Mouse (Mus musculus): Measurements from ENCODE around the gene 3110009E18Rik. TPM values are rescaled to one million over a fixed set of nuclear protein-coding genes. Genes with fewer than 3 reads are reported as not detected.

Gene 3110009E18Rik
- total RNA-seq, 2 experiments from 2014 or later = 8.6 to 10.5 TPM

DNA sequence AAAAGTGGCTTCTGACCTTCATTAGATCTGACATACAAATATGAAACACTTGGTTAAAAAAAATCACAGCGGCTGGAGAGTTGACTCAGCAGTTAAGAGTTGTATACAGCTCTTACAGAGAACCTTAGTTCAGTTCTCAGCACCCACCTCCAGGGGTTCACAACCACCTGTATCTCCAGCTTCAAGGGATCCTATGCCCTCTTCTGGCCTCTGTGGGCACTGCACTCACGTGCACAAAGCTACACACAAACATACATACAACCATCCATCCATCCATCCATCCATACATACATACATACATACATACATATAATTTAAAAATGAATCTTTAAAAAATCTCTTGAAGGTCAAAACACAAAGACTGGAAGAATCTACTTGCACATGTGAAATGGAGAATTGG, 69.3 kb downstream of the 3110009E18Rik start:
- DNase-seq (ENCODE audit: low spot score in 2 of 2) = no peak

DNA sequence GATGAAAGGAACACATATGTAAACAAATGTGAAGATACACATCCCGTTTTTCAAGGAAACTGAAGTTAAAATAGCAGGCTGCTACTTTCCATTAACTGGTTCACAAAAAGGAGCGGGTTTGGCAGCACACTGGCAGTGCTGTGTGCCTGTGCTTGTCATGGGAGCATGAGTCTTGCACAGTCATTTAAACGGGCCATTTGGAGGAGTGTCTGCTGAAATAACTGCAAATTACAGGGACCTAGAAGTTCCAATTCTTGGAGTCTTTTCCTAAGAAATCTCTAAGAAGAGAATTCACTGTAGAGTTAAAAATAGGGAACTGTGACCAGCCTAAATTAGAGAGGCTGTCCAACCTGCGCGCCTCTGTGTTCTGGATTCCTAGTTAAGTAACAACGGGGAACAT, 70.0 kb downstream of the 3110009E18Rik start:
- no peak for DNase-seq (ENCODE audit: low spot score in 2 of 2)

DNA sequence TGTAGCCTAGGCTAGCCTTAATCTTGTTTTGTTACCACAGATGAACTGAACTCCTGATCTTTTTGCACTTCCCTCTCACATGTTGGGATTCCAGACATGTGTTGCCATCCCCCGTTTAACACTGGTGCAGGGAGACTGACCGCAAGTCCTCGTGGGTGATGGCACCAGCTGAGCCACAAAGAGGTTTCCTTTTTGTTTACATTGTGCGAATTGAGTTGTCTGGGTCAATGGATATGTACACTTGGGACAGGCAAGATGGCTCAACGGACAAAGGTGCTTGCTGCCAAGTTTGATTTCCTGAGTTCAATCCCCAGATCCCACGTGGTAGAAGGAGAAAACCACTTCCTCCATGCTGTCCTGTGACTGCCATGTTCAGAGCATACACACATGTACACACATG, 71.3 kb downstream of the 3110009E18Rik start:
- DNase-seq (ENCODE audit: low spot score in 2 of 2) = no peak

DNA sequence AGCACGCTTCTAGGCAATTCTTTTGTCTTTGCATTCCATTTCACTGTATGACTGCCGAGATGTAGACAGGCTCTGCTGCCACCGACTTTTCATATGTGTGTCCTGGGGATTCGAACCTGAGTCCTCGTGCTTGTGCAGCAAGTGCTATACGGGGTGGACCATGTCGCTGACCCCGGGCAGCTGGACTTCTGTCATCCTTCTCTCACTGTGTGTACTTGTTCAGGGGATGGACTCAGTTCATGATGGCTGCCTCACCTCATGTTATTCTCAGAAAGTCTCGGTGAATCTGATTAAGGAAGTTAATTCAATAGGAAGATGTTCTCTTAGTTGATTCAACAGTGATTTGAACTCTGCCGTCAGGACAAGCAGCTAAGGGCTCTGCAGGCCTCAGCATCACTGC, 72.6 kb downstream of the 3110009E18Rik start:
- no peak for DNase-seq (ENCODE audit: low spot score in 2 of 2)

DNA sequence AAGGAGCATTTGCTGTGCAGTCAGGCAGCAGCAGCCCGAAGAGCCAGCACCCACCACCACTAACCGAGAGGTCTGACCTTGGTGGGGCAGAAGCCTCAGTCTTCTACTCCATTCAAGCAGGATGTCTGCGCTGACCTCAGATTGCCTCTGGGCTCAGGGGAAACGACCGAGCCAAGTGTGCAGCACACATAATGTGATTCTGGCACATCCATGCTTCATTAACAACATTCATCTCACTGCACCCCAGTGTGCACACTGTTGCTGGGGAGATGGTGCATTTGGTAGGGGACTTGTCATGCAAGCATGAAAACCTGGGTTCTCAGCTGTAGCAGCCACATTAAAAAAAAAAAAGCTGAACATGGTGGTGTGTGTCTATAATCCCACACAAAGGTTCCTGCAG, 75.0 kb downstream of the 3110009E18Rik start:
- no peak for DNase-seq (ENCODE audit: low spot score in 2 of 2)

DNA sequence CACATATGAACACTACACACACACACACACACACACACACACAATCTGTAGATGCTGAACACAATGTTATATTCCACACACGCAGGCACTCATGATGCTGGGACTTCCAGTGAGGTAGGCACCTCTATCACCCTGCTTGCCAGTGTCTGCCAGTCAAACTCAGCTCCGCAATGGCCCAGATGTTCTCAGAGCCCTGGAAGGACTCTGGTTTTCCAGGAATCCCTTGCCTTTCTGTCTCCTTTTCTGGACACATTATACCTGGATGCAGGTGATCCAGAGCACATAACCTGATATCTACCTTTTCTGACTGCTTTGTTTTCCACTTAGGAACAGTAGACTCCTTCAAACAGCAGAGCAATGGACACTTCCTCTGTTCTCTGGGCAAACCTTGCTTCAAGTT, 75.7 kb downstream of the 3110009E18Rik start:
- DNase-seq (ENCODE audit: low spot score in 2 of 2) = no peak

DNA sequence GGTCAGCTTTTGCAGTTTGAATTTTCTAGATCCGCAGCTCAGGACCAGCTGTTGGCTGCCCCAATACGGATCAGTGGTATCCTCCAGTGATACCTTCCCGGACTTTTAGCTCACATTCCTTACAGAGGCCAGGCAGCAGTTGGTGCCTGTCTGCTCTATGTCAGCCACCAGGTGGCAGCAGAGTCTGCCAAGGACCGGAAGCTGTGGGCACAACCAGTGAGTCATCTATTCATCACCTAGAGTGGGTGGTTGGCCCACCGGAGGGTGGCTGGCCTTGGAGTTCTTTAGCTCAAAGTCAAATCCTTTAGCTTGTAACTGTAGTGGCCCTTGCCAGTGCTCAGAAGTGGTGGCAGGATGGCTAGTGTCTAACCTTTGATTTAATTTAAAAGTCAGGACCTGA, 76.2 kb downstream of the 3110009E18Rik start:
- peak; percentile 82 to 83 for DNase-seq (ENCODE audit: low spot score in 2 of 2)

DNA sequence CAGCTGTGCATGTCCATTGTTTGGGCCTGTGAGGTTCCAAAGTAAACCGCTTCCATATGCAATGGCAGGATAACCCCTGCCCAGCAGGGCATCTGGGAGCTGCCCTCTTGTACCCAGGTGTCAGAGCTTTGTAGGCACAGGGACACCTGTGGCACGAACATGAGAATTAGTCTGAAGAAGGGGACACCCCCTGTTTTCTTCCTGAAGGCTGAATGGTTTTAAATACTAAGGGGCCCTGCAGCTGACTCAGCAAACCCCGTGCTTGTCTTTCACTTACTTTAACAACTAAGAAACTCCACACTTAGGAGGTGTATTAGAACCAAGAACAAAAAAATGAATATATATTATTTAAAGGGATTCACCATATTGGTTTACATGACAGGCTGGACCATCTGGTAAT, 77.2 kb downstream of the 3110009E18Rik start:
- DNase-seq (ENCODE audit: low spot score in 2 of 2) = no peak

DNA sequence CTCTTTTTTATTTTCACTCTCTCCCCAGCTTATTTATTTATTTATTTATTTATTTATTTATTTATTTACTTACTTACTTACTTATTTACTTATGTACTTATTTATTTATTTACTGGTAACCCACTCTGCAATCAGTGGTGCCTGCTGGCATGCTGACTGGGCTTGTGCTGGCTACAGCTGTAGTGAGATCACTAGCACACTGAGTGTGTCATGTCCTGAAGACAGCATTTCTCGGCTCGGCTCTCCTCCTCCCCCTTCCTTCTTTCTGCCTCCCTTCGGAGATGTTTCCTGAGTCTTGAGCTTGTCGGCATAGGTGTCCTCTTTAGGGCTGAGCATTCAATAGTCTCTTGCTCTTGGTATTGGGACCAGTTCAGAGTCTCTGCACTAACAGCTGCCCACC, 78.0 kb downstream of the 3110009E18Rik start:
- DNase-seq (ENCODE audit: low spot score in 2 of 2) = no peak

DNA sequence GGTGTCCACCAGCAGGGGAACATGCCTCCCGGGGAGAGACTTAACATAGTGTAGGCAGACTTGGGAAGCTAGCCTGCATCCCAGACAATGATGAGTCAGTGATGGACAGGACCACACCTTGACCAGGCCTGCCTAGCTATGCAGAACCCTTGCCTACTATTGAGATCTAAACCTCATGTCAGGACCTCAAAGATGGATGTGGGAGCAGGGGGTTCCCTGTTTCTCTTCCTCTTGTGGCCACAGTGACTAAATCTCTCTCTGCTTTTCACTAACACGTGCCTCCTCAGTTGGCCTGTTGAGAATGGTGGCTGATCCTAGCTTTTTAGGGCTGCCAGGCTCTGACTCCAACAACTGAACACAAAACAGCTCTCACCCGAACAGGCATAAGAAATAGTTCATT, 81.6 kb downstream of the 3110009E18Rik start:
- no peak for DNase-seq (ENCODE audit: low spot score in 2 of 2)

DNA sequence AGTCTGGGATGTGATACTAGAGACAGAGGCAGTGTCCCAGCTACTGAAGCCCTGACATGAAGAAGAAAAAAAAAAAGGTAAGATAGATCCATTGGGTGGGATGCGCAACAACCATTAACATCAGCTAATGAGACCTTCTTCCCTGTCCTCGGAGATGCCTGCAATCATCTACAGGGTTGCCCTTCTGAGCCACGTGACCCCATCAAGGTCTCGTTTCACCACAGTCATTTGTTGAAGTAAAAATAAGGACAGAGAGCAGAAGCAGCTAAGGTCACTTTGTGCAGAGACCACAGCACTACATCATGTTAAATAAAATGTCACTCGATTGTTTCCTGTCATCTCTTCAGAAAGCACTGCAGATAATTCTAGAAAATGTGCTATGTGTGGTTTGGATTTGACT, 82.8 kb downstream of the 3110009E18Rik start:
- no peak for DNase-seq (ENCODE audit: low spot score in 2 of 2)

DNA sequence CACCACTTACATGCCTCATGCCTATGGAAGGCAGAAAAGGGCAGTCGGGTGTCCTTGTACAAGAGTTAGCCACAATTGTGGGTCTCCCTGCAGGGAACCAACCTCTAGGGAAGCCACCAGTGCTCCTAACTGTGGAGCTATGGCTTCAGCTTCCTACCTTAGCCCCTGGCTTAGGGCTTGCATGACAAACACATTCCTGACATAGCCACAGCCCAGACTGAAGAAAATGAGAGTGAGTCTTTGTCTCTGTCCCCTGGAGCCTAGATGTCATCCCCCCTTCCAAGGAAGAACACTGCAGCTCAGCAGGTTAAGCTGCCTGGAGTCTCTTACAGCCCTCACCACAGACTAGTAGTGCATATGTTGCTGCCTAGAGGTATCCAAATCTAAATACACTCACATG, 83.8 kb downstream of the 3110009E18Rik start:
- no peak for DNase-seq (ENCODE audit: low spot score in 2 of 2)

DNA sequence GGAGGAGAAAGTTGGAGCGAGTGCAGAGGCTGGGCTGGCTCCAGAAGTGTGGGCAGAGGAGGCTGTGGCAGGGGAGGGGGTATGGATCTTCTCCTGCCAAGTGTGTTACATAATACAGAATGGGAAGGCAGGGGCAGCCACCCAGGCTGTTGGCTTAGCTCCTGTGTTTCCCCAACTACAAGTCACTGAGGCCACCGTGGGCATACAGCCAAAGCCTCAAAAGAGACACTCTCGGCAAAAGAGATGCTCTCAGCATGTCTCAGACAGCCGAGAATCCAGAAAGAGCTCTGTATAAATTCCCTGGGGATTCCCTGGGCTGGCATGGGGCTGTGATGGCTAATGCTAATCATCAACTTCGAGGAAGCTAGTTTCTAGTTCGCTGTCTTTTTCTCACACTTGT, 86.6 kb downstream of the 3110009E18Rik start:
- DNase-seq (ENCODE audit: low spot score in 2 of 2) = peak in 1 of 2 experiments; percentile 22

DNA sequence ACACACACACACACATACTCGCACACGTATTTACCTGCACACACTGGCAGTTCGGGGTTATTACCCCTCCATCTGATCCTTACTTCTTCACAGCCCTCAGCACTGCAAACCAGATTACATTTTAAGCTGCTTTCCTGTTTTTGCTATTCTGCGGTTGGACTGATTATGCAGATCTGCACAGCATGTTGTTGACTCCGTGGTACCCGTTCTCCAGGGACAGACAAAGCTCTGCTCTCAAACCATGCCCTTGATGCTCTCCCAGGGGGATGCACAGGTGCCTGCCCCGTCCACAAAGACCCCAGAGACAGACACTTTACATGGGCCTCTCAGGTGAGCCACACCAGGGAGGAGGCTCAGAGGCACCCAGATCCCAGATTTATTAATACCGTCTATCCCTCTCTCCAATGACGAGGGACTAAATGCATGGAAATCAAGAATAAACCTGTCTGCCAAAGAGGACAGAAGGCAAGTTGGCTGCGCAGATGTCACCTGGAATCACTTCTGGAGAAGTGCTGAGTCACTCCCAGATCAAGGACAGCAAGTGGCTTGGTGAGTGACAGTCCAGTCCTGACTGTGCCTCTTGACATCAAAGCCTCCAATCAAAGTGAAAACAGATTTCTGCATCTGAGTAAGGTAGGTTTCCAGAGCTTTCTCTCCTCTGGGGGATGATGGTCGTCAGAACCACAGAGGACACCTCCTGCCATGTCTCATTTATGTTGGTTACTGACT, 87.7 kb downstream of the 3110009E18Rik start:
- no peak for DNase-seq (ENCODE audit: low spot score in 2 of 2)

DNA sequence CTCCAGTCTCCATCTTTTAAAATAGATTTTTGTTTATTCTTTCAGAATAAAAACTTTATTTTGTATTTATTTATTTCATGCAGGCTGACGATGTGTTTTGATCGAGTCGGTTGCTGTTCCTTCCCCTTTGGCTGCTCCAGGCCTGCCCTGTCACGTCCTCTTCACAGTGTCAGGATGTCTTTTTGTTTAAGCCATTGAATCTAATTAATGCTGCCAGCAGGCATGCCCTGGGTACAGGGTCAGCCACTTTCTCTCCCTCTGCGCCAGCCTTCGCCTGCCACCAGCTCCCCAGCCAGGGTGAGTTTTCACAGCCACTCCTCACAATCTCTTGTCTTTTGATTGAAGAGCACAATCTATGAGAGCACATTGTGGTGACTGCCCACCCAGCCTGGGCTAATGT, 99.9 kb downstream of the 3110009E18Rik start:
- DNase-seq (ENCODE audit: low spot score in 2 of 2) = no peak

DNA sequence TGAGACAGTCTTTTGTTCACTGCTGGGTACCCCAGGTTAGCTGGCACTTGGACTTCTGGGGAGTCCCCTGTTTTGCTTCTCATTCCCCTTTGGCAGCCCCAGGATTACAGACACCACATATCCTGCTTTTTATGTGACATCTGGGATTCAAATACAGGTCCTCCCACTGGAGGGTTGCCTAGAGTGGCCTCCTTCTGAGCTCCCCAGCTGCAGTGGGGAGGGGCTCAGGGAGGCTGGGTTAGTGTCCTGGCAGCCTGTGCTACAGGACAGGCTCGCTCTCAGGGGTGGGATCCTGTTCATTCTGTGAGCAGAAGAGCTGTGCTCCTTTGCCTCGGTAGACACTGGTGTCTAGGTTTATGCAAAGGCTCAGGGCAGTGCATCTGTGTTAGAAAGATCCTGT, 100.3 kb downstream of the 3110009E18Rik start:
- no peak for DNase-seq (ENCODE audit: low spot score in 2 of 2)

DNA sequence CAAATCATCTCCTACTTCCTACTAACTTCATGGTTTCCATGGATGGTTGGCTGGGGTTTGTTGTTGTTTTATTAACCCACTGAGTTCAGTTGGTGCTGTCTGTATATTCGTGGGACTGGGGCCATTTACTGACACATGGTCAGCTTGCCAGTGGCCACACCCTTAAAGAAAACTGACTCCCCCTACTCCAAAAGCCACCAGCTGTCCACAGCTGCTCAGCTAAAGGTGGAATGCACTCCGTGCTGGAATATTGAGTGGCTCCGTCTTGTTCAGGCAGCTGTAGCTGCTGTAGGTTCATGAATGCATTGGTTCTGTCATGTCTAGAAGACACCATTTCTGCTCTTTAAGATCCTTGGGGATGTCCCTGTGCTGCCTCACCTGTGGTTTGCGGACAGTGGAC, 102.6 kb downstream of the 3110009E18Rik start:
- DNase-seq (ENCODE audit: low spot score in 2 of 2) = no peak

DNA sequence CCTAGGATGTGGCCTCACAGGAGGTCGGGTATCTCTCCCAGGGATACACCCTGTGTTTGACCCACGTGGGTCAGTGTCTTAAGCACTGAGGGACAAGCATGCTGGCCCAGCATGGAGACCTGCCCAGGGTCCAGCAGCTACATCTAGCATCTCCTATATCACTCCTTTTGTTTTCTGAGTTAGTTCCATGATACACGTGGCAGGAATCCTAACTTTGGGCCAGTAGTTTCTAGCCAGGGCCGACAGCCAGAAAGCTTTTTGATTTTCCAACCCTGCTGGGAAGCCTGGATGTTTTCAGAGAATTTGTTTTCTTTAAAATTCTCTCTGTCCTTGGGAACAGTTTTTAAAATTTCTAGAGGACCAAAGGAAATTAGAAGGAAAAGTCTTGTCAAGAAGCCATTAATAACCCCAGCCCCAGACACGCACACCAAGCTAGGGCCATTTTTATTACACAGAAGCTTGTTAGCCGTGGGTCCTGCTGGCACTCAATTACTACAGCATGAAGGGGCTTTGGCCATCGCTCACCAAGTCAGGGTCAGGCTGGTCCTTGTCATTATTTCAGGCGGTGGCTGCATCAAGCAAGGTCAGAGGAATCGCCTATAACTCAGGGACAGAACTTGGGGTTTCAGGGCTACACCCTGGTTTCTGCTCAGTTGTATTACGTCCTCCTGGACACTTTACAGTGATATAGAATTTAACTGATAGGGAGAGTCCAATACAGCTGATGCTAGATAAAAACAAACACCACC, 108.9 kb downstream of the 3110009E18Rik start:
- no peak for DNase-seq (ENCODE audit: low spot score in 2 of 2)

DNA sequence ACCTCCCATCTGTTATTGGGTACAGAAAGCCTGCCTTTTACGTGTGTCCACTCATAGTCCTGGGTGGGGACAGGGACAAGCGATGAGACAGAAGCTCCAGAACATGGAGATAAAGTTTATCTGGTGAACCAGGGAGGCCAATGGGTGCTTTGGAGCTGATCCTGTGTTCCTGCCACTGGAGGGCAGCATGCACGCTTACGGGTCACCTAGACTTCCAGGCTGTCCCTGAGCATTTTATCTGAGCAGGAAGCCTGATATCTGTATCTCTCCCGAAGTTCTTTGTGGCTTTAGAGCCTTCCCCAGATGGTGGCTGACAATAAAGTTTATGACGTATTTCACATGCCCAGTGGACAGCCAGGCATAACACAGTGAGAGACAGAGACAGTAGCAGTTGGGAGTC, 110.3 kb downstream of the 3110009E18Rik start:
- DNase-seq (ENCODE audit: low spot score in 2 of 2) = peak in 1 of 2 experiments; percentile 44

DNA sequence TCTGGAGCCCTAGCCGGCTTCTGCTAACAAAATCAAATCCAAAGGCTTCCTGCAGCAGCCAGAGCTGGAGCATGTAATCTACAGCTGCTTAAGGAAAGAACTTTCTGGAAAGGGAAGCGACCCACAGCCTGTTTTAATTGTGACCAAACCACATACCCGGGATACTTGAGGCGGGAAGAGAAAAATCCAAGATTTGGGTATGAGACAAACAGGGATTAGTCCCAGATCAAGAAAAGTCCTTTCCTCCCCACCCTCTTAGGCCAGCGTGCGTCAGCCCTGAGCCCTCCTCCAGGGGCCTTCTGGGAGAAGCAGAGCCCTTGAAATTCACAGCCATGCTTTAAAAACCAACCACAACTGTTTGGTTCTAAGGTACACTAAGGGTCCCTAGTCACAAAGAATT, 111.2 kb downstream of the 3110009E18Rik start:
- no peak for DNase-seq (ENCODE audit: low spot score in 2 of 2)

DNA sequence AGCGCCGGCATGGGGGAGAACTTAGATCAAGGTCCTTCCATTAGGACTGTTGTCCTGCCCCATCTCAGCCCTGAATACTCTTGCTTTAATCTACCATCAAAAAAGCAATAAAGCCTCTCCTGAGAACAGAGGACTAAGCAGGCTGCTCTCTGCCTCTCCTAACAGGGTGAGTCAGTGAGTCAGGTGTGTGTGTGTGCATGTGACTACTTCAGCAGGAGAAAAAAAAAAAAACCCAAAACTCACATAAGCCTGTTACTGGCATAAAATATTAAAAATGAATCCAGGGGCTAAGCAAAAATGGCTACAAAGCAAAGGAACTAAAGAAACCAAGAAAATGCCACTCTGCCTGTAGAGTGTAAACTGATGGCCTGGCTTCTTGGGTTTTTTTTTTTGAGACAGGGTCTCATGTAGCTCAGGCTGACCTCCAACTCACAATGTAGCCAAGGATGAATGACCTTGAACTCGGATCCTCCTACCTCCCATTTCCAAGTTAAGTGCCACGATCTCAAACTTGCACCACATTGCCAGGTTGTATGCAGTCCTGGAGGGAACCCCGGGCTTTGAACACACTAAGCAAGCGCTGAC, 114.7 kb downstream of the 3110009E18Rik start:
- DNase-seq (ENCODE audit: low spot score in 2 of 2) = no peak

DNA sequence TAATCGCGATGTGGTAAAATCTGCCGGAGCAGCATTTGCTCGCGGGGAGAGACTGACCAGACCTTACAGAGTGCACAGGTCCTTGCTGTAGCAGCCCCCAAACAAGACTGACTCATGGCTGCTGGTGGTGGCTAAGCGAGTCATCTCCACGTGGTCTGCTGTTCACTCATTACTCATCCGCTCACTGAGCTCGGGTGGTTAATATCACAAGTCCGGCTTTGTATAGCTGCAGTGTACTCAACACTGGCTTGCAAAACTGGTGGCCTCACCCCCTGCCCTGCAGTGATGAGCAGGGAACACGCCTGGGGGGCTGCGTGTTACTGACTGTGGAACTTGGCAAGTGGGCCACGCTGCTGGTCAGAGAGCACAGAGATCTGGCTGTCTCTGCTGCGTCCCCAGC, 115.4 kb downstream of the 3110009E18Rik start:
- peak in 1 of 2 experiments; percentile 36 for DNase-seq (ENCODE audit: low spot score in 2 of 2)

Measured in adrenal gland, adult 18-20 months (tissue).